ENCODE assay signal across 8 mouse cellular contexts in the genomic region with DNA sequence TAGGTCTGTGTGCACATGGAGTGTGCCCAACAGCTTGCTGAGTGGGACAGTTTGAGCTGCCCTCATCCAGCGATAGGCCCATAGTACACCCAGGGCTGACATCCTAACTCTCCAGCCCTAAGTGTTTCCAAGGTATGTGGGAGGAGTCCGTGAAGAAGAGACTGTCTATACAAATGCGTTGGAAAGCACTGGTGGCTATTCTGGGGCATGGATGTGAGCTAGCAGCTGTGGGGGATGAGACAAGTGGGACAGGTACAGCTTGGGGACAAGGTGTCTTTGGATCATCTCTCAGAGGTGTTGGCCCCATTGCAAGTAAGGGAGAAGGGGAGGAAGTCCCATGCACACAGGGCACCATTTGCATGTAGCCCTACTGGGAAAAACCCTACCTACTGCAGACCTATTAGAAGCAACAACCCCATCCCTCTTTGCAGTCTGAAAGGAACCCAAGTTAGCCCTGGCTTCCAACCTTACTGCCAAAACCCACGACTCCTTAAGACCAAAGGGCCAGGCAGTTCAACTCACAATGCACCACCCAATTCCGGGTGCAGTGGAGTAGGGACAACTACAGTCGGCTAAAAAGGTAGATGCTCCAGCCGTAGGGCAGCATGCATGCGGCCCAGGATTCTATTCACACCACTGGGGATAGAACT. TPM values are rescaled to one million over a fixed set of nuclear protein-coding genes. Genes with fewer than 3 reads are reported as not detected.
DNase-seq lines count a peak whose midpoint lies in the region; ATAC-seq and TF ChIP-seq lines count a peak whose summit lies in the region.

No protein-coding gene starts in this region.

- no peak overlapping the region for H3K9ac ChIP-seq in lung, postnatal 0 days (replicated peaks; ENCODE audit: low read depth)
- peak overlapping the region; percentile 93 for H3K9ac ChIP-seq in forebrain, embryonic 12.5 days
- peak overlapping the region; percentile 95 for H3K9ac ChIP-seq in limb, embryonic 12.5 days (replicated peaks)

- peaks cover 12% of the 10 kb centered on the region; the same call in 1 of the 2 replicates for H3K36me3 ChIP-seq in lung, postnatal 0 days (ENCODE audit: insufficient read depth, low read length)
- peaks cover 57% of the 10 kb centered on the region for H3K36me3 ChIP-seq in forebrain, embryonic 12.5 days (replicated peaks)
- peaks cover 68% of the 10 kb centered on the region for H3K36me3 ChIP-seq in limb, embryonic 12.5 days
- H3K36me3 ChIP-seq in small intestine, adult 2 months (ENCODE audit: control insufficient read depth, insufficient read depth, low read length), result peaks cover 35% of the 10 kb centered on the region

- 26% methylated on average over 8 of the region's 8 CpGs for WGBS in lung, postnatal 0 days
- WGBS in forebrain, embryonic 12.5 days, result 51% methylated on average over 8 of the region's 8 CpGs
- WGBS in limb, embryonic 12.5 days, result 65% methylated on average over 8 of the region's 8 CpGs
- WGBS in small intestine, adult 2 months, result 25% methylated on average over 8 of the region's 8 CpGs

- no peak overlapping the region for H3K27ac ChIP-seq in lung, postnatal 0 days (ENCODE audit: low read length)
- peak overlapping the region; percentile 100 for H3K27ac ChIP-seq in forebrain, embryonic 12.5 days
- H3K27ac ChIP-seq in limb, embryonic 12.5 days, result peak overlapping the region; percentile 80
- no peak overlapping the region for H3K27ac ChIP-seq in small intestine, adult 2 months (ENCODE audit: insufficient read depth, low read depth, low read length)

- no peak for TF ChIP-seq POLR2A in small intestine, adult 2 months (IDR thresholded peaks at IDR 0.05; ENCODE audit: low read depth, low read length)

- no peak for TF ChIP-seq CTCF in lung, postnatal 0 days (IDR thresholded peaks at IDR 0.05)
- TF ChIP-seq CTCF in small intestine, adult 2 months (IDR thresholded peaks at IDR 0.05; ENCODE audit: extremely low read depth, insufficient read length, insufficient replicate concordance, low read depth, low read length), result no peak

- H3K27me3 ChIP-seq in lung, postnatal 0 days (replicated peaks; ENCODE audit: insufficient read depth, low read length), result no peaks in the 10 kb centered on the region
- no peaks in the 10 kb centered on the region for H3K27me3 ChIP-seq in forebrain, embryonic 12.5 days
- H3K27me3 ChIP-seq in limb, embryonic 12.5 days, result no peaks in the 10 kb centered on the region
- H3K27me3 ChIP-seq in small intestine, adult 2 months (ENCODE audit: control insufficient read depth, insufficient read depth, low read length), result no peaks in the 10 kb centered on the region

- H3K4me2 ChIP-seq in lung, postnatal 0 days (replicated peaks; ENCODE audit: low read depth, low read length), result 0 out of 2 replicates have a peak overlapping the region, but pooled peaks have one; percentile 3
- H3K4me2 ChIP-seq in forebrain, embryonic 12.5 days, result peak overlapping the region; percentile 84
- peak overlapping the region; percentile 88 for H3K4me2 ChIP-seq in limb, embryonic 12.5 days

- DNase-seq in lung, postnatal 0 days (ENCODE audit: low spot score), result no peak
- DNase-seq in lung, postnatal 36 days, result no peak
- DNase-seq in urinary bladder, postnatal 10 days (ENCODE audit: low spot score), result no peak
- DNase-seq in urinary bladder, adult 2 months (ENCODE audit: low spot score), result no peak
- DNase-seq in cerebellum, postnatal 4 days (ENCODE audit: low spot score in 2 of 2), result no peak

- H3K4me1 ChIP-seq in lung, postnatal 0 days (ENCODE audit: insufficient read depth, low read depth, low read length), result peaks cover 12% of the 10 kb centered on the region
- H3K4me1 ChIP-seq in forebrain, embryonic 12.5 days, result peaks cover 30% of the 10 kb centered on the region
- H3K4me1 ChIP-seq in limb, embryonic 12.5 days (replicated peaks), result peaks cover 33% of the 10 kb centered on the region
- peaks cover 17% of the 10 kb centered on the region for H3K4me1 ChIP-seq in small intestine, adult 2 months (ENCODE audit: control insufficient read depth, insufficient read depth, insufficient read length, low read length)

- TF ChIP-seq EP300 in lung, postnatal 0 days (IDR thresholded peaks at IDR 0.05), result no peak

- no peak overlapping the region for H3K4me3 ChIP-seq in lung, postnatal 0 days (ENCODE audit: low read depth, low read length)
- H3K4me3 ChIP-seq in forebrain, embryonic 12.5 days (replicated peaks), result peak overlapping the region; percentile 78
- H3K4me3 ChIP-seq in limb, embryonic 12.5 days (replicated peaks), result peak overlapping the region; percentile 74
- peak overlapping the region; percentile 12; the same call in 1 of the 2 replicates for H3K4me3 ChIP-seq in small intestine, adult 2 months (ENCODE audit: low read depth, low read length)

- no peaks in the 10 kb centered on the region for H3K9me3 ChIP-seq in lung, postnatal 0 days (ENCODE audit: low read length)
- no peaks in the 10 kb centered on the region for H3K9me3 ChIP-seq in forebrain, embryonic 12.5 days
- H3K9me3 ChIP-seq in limb, embryonic 12.5 days, result no peaks in the 10 kb centered on the region

- ATAC-seq in lung, postnatal 0 days, result no peak
- ATAC-seq in forebrain, embryonic 12.5 days (ENCODE audit: low FRiP score), result no peak
- no peak for ATAC-seq in limb, embryonic 12.5 days (ENCODE audit: insufficient number of reproducible peaks, insufficient read depth, low FRiP score, low TSS enrichment, low read depth)

RNA-seq across cellular contexts. Expression of gene Mbd3, which starts 1.7 kb away (rescaled TPM):
- 90.6 and 90.7 TPM in 2 replicates for polyA plus RNA-seq in lung, postnatal 0 days (2015; fragmentation: Nextera tagmentation; extraction: Ambion mirVana)
- polyA plus RNA-seq in forebrain, embryonic 12.5 days (2016; fragmentation: Nextera tagmentation; extraction: Ambion mirVana), result 312 and 327 TPM in 2 replicates
- polyA plus RNA-seq in limb, embryonic 12.5 days (2016; fragmentation: Nextera tagmentation; extraction: Ambion mirVana), result 361 and 364 TPM in 2 replicates
- 55.1 and 85.7 TPM in 2 replicates for polyA plus RNA-seq in small intestine, adult 2 months (2012; rRNA removed)
- 112 and 119 TPM in 2 replicates for polyA plus RNA-seq in urinary bladder, adult 2 months (2012; rRNA removed)

RNA-seq across cellular contexts. Expression of gene Uqcr11, which starts 9.0 kb away (rescaled TPM):
- polyA plus RNA-seq in lung, postnatal 0 days (2015; fragmentation: Nextera tagmentation; extraction: Ambion mirVana), result 511 and 651 TPM in 2 replicates
- 371 and 400 TPM in 2 replicates for polyA plus RNA-seq in forebrain, embryonic 12.5 days (2016; fragmentation: Nextera tagmentation; extraction: Ambion mirVana)
- 416 and 437 TPM in 2 replicates for polyA plus RNA-seq in limb, embryonic 12.5 days (2016; fragmentation: Nextera tagmentation; extraction: Ambion mirVana)
- 2,051 and 2,588 TPM in 2 replicates for polyA plus RNA-seq in small intestine, adult 2 months (2012; rRNA removed)
- polyA plus RNA-seq in urinary bladder, adult 2 months (2012; rRNA removed), result 883 and 983 TPM in 2 replicates

RNA-seq across cellular contexts. Expression of gene Mex3d, which starts 10.2 kb away (rescaled TPM):
- polyA plus RNA-seq in lung, postnatal 0 days (2015; fragmentation: Nextera tagmentation; extraction: Ambion mirVana), result 6.0 and 6.3 TPM in 2 replicates
- 17.3 and 21.3 TPM in 2 replicates for polyA plus RNA-seq in forebrain, embryonic 12.5 days (2016; fragmentation: Nextera tagmentation; extraction: Ambion mirVana)
- polyA plus RNA-seq in limb, embryonic 12.5 days (2016; fragmentation: Nextera tagmentation; extraction: Ambion mirVana), result 12.5 and 15.2 TPM in 2 replicates
- 10.3 and 20.6 TPM in 2 replicates for polyA plus RNA-seq in small intestine, adult 2 months (2012; rRNA removed)
- 11.2 and 11.5 TPM in 2 replicates for polyA plus RNA-seq in urinary bladder, adult 2 months (2012; rRNA removed)

RNA-seq across cellular contexts. Expression of gene Tcf3, which starts 35.8 kb away (rescaled TPM):
- 34.7 and 36.2 TPM in 2 replicates for polyA plus RNA-seq in lung, postnatal 0 days (2015; fragmentation: Nextera tagmentation; extraction: Ambion mirVana)
- 203 and 205 TPM in 2 replicates for polyA plus RNA-seq in forebrain, embryonic 12.5 days (2016; fragmentation: Nextera tagmentation; extraction: Ambion mirVana)
- polyA plus RNA-seq in limb, embryonic 12.5 days (2016; fragmentation: Nextera tagmentation; extraction: Ambion mirVana), result 247 and 274 TPM in 2 replicates
- polyA plus RNA-seq in small intestine, adult 2 months (2012; rRNA removed), result 45.6 and 101 TPM in 2 replicates
- polyA plus RNA-seq in urinary bladder, adult 2 months (2012; rRNA removed), result 29.7 and 35.4 TPM in 2 replicates

RNA-seq across cellular contexts. Expression of gene Plk5, which starts 41.4 kb away (rescaled TPM):
- 1.00 and 1.0 TPM in 2 replicates for polyA plus RNA-seq in lung, postnatal 0 days (2015; fragmentation: Nextera tagmentation; extraction: Ambion mirVana)
- 0.23 and 0.40 TPM in 2 replicates for polyA plus RNA-seq in forebrain, embryonic 12.5 days (2016; fragmentation: Nextera tagmentation; extraction: Ambion mirVana)
- 1.2 and 1.3 TPM in 2 replicates for polyA plus RNA-seq in limb, embryonic 12.5 days (2016; fragmentation: Nextera tagmentation; extraction: Ambion mirVana)
- 0.75 and 5.9 TPM in 2 replicates for polyA plus RNA-seq in small intestine, adult 2 months (2012; rRNA removed)
- polyA plus RNA-seq in urinary bladder, adult 2 months (2012; rRNA removed), result 4.5 and 6.4 TPM in 2 replicates

Comparison
In these comparisons a context has a peak if more than half of its experiments do, and no peak if none do; other contexts are left out.
1. H3K27ac ChIP-seq: peak in forebrain, embryonic 12.5 days (single experiment) and limb, embryonic 12.5 days (single experiment); none in lung, postnatal 0 days (single experiment) and small intestine, adult 2 months (single experiment).
2. H3K4me2 ChIP-seq: peak in every context shown above with its lines; median percentile 88 in limb, embryonic 12.5 days; 84 in forebrain, embryonic 12.5 days; 3 in lung, postnatal 0 days.